Mouse (Mus musculus) heart, postnatal 10 days (tissue): Measurements from ENCODE around the gene Cdon. TPM values are rescaled to one million over a fixed set of nuclear protein-coding genes. Genes with fewer than 3 reads are reported as not detected.
"Not testable (repeated sequence)": the region's sequence is repeated elsewhere in the genome, so short reads cannot be mapped to it uniquely, and the experiment has no call there.

ENCODE experiments used
- DNase-seq, 2 experiments: peaks; one replicate each; pipeline ENCODE4 v3.0.0; 2021
- intact Hi-C: fragments of 180-260 bp; cut with DNase I; formaldehyde crosslinking; loops from one replicate; pipeline ENCODE4 v1.15.1; 2025
- total RNA-seq, 2 experiments: library from RNA; stranded (reverse); gene quantifications; 2 replicates each; pipeline ENCODE4 v1.2.3; 2021

Cdon gene
- total RNA-seq = 10 to 100 TPM; 19.7 to 31.2 TPM

- intact Hi-C loops = loop anchor here (5.0 kb wide), 2 partner anchors 79 to 139 kb away; no protein-coding TSS in a partner anchor
- DNase-seq = peak; percentile 91 to 93
These were observed at the start of gene Cdon for GRCm38 (mm10) chr9:35420805-35421719. Gene Cdon (plus strand): TSS chr9:35421128.

DNA sequence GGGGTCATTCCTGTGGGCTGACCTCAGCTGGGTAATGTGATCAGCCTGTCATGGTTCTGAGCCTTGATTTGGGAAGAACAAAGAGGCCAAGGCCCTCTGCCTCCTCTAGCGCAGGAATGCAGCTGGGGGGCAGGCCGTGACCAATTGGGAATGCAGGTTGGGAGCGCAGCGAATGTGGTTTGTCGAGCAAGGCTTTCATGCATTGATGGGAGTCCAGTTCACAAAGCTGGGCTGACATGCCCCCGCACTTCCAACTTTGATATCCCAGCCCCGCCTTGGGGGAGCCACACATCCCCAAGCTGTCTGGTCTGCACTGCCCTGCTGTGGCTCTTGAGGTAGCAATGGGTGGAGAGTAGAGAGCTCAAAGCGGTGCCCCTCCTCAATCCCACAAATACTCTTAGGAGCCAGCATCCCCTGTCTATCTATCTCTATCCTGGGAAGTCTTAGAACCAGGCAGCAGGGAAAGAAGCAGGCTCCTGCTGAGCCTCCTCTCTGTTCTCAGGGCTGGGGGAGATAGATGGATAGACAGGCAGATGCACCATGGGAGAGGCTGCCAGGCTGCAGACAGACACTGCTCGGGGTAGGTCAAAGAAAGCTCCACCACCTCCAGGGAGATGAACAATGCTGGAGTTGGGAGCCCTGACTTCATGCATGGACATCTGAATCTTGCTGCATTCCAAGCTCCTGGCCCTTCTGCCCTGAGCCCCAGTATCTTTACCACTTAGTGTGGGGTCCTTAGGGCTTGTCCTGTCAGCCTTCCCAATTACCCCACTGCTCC, 48.4 kb upstream of the Cdon start:
- no peak for DNase-seq
- intact Hi-C loops = no loop called here

DNA sequence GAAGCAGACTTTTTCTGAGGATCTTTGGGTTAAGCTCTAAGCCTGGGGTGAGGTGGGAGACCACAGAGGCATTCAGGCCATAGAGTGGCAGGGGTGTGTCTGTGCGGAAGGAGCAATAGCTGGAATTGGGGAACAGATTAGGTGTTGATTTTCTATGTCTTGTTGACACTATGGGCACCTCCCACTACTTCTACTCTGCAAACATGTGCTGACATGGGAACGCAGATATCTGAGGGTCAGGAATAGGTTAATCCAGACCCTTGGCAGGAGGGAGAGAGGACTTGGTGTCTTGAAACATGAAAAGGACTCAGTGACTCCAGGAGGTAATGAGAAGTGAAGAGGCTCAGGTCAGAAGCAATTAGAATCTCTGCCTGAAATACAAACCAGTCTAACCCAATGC, 43.0 kb upstream of the Cdon start:
- DNase-seq = no peak
- intact Hi-C loops = no loop called here

- intact Hi-C loops = no loop called here
- no peak for DNase-seq
These were observed 41.9 kb upstream of the Cdon start for GRCm38 (mm10) chr9:35378991-35379390.

GRCm38 (mm10) chr9:35399896-35400295, 21.0 kb upstream of the Cdon start:
- no peak for DNase-seq
- intact Hi-C loops = no loop called here

DNA sequence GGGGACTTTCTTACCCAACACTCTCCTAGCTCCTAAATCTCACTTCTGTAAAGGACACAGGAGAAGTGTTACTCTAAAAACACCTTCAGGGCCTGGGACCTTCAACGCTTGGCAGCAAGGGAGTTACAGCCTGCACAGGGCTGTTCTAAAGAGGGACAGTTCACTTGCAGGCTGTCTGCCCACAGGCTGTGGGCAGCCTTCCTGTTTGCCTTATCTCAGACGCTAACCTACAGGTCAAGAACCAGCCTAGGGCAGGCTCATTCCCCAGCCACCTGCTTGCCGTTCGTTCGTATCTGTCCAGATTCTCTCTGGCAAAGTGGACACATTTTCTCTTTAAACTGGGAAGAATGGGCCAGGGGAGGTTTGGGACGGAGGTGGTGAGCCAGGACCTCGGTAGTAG, 20.5 kb upstream of the Cdon start:
- intact Hi-C loops = no loop called here
- peak in 1 of 2 experiments; percentile 18 for DNase-seq

DNA sequence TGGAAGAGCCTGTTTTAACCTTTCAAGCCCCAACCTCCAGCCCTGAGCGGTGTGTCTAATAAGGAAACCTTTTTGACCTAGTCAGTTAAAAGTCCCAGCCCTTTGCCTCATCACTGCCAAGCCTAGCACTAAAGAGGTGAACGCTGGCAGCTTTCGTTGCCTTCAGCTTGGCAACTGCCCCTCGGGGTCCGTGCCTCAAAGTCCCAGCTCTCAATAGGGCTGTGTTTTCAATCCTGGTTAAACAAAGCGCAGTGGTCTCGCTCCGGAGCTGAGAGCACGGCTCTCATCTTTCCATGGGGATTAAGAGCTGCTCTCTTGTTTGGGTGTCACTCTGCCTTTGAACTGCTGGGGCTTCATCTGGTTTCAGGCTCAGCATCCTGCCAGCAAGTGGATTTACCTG, 20.1 kb upstream of the Cdon start:
- no peak for DNase-seq
- intact Hi-C loops = no loop called here

DNA sequence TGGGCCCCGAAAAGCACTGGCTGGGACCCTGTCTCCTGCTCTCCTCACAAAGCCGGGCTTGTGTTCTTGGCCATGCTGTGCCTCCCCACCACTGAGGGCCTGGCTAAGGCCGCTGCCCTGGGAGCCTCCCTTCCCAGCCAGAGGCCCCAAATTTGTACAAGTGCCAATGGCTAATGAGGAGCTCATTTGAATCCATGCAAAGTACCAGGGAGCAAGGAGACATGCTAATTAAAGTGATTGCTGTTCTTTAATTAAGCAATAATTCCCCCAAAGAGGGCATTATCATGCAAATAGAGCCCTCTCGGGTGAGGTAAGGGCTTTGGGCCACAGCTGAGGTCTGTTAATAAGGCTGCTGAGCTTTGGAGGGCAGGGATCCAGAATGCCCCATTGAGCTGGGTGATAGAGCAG, 18.3 kb upstream of the Cdon start:
- no peak for DNase-seq
- intact Hi-C loops = no loop called here

- no peak for DNase-seq
- intact Hi-C loops = no loop called here
These were observed 17.4 kb upstream of the Cdon start for GRCm38 (mm10) chr9:35403490-35403889.

DNA sequence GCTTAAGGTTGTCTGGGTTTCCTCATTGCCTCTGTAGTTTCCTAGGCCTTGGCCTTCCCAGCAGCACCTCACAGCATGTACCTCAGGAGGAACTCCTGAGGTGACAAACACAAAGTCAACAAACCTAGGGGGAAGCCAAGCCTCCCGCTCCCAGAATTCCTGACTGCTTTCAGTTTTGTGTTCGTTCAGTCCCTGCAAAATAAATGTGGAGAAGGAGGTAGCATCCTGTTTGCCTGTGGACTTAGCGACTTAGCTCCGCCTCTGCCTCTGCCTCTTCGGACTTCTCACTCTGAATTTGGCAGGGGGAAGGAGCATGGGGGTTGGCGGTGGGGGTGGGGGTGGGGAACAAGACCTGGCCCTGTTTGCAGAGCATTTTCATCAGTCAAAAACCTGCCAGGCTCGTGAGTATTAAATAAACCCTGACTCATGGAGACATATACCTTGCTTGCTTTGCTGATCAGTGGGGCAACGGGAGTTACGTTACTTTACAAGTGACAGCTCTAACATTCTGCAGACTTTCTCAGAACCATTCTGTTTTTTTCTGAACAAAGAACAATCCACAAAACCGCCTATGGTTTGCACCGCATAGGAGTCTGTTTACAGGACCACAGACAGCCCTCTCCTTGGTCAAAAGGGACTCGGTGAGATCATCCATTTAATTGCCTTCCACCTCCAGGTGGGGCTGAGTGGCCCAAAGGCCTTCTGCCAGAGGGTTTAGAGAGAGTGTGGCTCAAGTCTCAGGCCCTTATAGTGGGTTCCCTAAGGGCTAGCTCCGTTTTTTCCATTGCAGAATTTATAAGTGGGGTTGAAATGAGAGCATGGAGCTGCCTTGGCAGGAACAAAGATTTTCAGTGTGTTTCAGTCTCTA, 15.7 kb upstream of the Cdon start:
- no peak for DNase-seq
- intact Hi-C loops = no loop called here

DNA sequence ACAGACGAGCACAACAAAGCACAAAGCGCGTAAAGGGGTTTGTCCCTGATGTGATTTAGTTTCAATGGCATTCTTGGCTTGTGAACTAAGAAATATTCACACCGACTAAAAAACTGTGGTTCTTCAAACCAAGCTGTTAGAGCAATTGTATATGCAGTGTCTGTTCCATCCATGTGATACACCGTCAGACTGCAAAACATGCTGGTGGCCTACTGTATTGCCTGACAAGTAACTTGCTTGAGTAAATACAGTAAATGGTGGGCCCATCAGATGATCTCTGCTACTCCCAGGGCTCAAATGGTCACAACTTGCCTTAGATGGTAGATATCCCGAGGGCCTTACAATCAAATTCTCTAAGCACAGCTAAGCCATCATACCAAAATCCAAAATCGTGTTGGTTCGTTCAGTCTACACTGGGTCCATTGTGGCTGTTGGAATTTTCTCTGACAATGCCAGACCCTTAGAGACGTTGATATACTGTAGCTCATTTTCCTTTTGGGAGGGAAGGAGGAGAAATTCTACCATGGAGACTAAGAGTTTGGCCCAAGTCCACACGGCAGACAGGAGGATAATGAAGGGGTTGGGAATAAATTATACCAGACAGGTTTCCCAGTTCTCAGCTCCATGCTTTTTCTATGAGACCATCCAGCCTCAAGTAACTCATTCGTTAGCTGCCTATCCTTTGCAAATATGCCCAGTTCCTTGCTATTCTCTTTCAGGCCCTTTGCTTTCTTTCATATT, 9.5 kb upstream of the Cdon start:
- intact Hi-C loops = no loop called here
- no peak for DNase-seq

GRCm38 (mm10) chr9:35411975-35412374, 9.0 kb upstream of the Cdon start:
- no peak for DNase-seq
- intact Hi-C loops = no loop called here

- DNase-seq = no peak
These were observed 855 bp downstream of the Cdon start for GRCm38 (mm10) chr9:35421730-35422235.

DNA sequence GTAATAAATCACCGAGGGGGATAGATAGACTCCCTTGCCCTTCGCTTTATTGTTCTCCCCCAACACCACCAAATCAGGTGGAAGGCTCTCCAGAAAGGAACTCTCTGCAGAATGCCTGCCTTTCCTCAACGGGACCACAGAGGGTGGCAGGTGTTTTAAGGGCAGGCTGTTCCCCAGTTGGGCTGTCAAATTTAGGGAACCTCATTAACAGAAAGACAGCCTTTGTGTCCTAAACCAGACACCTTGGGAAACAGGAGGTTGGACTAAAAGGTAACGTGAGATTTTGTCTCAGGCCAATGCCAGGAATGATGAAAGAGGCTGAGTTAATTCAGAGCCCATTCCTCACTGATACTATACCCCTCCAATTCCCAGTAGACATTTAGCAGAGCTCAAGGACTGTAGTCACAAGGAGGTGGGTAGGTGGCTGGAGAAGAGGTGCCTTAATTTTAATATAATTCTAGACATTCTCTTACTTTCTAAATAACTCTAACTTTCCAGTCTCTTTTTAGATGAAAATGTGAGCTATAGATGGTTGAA, 1.5 kb downstream of the Cdon start:
- intact Hi-C loops = loop anchor here (2.0 to 5.0 kb wide), 3 partner anchors 80 to 140 kb away; no protein-coding TSS in a partner anchor
- no peak for DNase-seq

More at GRCm38 (mm10) chr9:35421730-35422235, 855 bp downstream of the Cdon start:
- intact Hi-C loops = loop anchor here (2.0 to 5.0 kb wide), 3 partner anchors 79 to 139 kb away; no protein-coding TSS in a partner anchor

GRCm38 (mm10) chr9:35423265-35423664, 2.3 kb downstream of the Cdon start:
- no peak for DNase-seq
- intact Hi-C loops = loop anchor here (2.0 to 5.0 kb wide), 3 partner anchors 81 to 141 kb away; no protein-coding TSS in a partner anchor

- intact Hi-C loops = loop anchor here (5.0 kb wide), 2 partner anchors 82 to 142 kb away; no protein-coding TSS in a partner anchor
- peak in 1 of 2 experiments; percentile 41 for DNase-seq
These were observed 3.7 kb downstream of the Cdon start for GRCm38 (mm10) chr9:35424671-35425070.

DNA sequence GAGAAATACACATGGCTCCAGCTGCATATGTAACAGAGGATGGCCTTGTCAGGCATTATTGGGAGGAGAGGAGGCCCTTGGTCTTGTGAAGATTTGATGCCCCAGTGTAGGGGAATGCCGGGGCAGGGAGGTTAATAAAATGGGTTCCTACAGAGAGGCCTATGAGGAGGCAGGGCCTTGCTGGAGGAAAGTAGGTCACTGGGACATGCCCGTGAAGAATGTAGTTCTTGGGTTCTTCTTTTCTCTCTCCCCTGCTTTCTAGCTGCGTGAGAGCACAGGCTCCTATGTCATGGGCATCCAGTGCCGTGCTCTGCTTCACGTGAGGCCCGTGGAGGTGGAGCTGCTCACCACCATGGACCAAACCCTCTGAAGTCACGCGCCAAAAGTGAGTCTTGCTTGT, 9.5 kb downstream of the Cdon start:
- intact Hi-C loops = no loop called here
- no peak for DNase-seq

- no peak for DNase-seq
- intact Hi-C loops = no loop called here
These were observed 10.5 kb downstream of the Cdon start for GRCm38 (mm10) chr9:35431396-35431795.

DNA sequence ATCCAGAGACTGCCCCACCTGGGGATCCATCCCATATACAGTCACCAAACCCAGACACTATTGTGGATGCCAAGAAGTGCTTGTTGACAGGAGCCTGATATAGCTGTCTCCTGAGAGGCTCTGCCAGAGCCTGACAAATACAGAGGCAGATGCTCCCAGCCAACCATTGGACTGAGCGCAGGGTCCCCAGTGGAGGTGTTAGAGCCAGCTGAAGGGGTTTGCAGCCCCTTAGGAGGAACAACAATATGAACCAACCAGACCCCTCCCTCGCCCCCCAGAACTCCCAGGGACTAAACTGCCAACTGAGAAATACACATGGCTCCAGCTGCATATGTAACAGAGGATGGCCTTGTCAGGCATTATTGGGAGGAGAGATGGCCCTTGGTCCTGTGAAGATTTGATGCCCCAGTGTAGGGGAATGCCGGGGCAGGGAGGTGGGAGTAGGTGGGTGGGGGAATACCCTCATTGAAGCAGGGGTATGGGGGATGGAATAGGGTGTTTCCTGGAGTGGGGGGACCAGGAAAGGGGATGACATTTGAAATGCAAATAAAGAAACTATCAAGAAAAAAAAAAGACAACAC, 11.9 kb downstream of the Cdon start:
- intact Hi-C loops, DNase-seq: not testable (repeated sequence)
